ENCODE assay signal across 19 mouse cellular contexts in the genomic region with DNA sequence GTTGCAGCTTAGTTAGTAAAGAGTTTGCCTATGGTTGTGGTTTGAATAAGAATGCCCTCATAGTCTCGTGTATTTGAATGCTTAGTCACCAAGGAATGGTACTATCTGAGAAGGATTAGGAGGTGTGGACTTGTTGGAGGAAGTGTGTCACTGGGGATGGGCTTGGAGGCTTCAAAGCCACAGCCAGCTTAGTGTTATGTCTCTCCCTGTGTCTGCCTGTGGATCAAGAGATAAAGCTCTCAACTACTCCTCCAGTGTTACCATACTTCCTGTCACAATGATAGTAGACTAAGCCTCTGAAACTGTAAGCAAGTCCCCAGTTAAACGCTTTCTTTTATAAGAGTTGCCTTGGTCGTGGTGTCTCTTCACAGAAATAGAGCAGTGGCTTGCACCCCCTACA. TPM values are rescaled to one million over a fixed set of nuclear protein-coding genes. Genes with fewer than 3 reads are reported as not detected.
A peak's percentile ranks its signal among the peaks of the same experiment; 100 is the strongest.
DNase-seq lines count a peak whose midpoint lies in the region; ATAC-seq lines count a peak whose summit lies in the region.
"Had no signal": no experiment of that assay in that cellular context is flagged by ENCODE, and none has a peak within 500 bp of the region (broad histone marks: within the 10 kb centered on the region; RNA-seq: fewer than 3 reads in every experiment).

No protein-coding gene starts in this region.

- DNase-seq in 416B (ENCODE audit: low read depth), result peak; percentile 57
- DNase-seq in MEL-GATA-1-ER (ENCODE audit: extremely low read depth, low read depth), result peak; percentile 85
- DNase-seq in layer of hippocampus, postnatal 25 days (ENCODE audit: extremely low spot score in 1 of 2, low spot score in 1 of 2), result no peak
- DNase-seq in adrenal gland, postnatal 14 days, result no peak
- no peak for DNase-seq in urinary bladder, postnatal 14 days (ENCODE audit: low spot score)
- DNase-seq: adrenal gland, adult 8-10 months; adrenal gland, postnatal 25 days; cerebellum, adult 11 months; cerebellum, adult 18-20 months; cerebellum, adult 8-10 months; cerebellum, adult 9-11 months; cerebellum, postnatal 14 days; cerebellum, postnatal 36 days; embryo, embryonic 11 days; forebrain, postnatal 0 days had no signal

- 0 out of 2 replicates have a peak, but pooled peaks have one; percentile 33 for ATAC-seq in megakaryocyte-erythroid progenitor cell, adult 5-6 weeks (replicated peaks; ENCODE audit: low FRiP score, low TSS enrichment, poor library complexity, severe bottlenecking)
- ATAC-seq: activated CD4-positive, CD25-positive, alpha-beta regulatory T cell, adult 4 months; forebrain, embryonic 14.5 days; forebrain, postnatal 0 days had no signal

RNA-seq across cellular contexts. Expression of a gene that starts 2.7 kb away (rescaled TPM):
- 2.2 TPM in 1 of 2 replicates, not detected in the other for total RNA-seq in megakaryocyte-erythroid progenitor cell, adult 5-6 weeks (2014; fragmentation: Nextera tagmentation)
- total RNA-seq in megakaryocyte-erythroid progenitor cell, adult 5-6 weeks (2017), result 0.19 and 1.4 TPM in 2 replicates
- 10 to 100 TPM; 62.5 to 66.8 TPM for total RNA-seq in layer of hippocampus, postnatal 25 days (2021)
- 3.9 and 4.9 TPM in 2 replicates for total RNA-seq in adrenal gland, postnatal 14 days (2021)
- total RNA-seq: ES-E14 had no signal

RNA-seq across cellular contexts. Expression of a gene that starts 30.4 kb away (rescaled TPM):
- 18.8 and 22.0 TPM in 2 replicates for total RNA-seq in megakaryocyte-erythroid progenitor cell, adult 5-6 weeks (2014; fragmentation: Nextera tagmentation)
- total RNA-seq in megakaryocyte-erythroid progenitor cell, adult 5-6 weeks (2017), result 35.3 and 42.9 TPM in 2 replicates
- total RNA-seq in layer of hippocampus, postnatal 25 days (2021), result 10 to 100 TPM; 50.9 to 51.0 TPM
- total RNA-seq in adrenal gland, postnatal 14 days (2021), result 16.7 and 17.7 TPM in 2 replicates

RNA-seq across cellular contexts. Expression of a gene that starts 36.5 kb away (rescaled TPM):
- total RNA-seq in megakaryocyte-erythroid progenitor cell, adult 5-6 weeks (2014; fragmentation: Nextera tagmentation), result 34.6 and 37.4 TPM in 2 replicates
- total RNA-seq in megakaryocyte-erythroid progenitor cell, adult 5-6 weeks (2017), result 33.6 and 41.1 TPM in 2 replicates
- 10 to 100 TPM; 63.7 to 65.6 TPM for total RNA-seq in layer of hippocampus, postnatal 25 days (2021)
- 53.3 and 54.3 TPM in 2 replicates for total RNA-seq in adrenal gland, postnatal 14 days (2021)

RNA-seq across cellular contexts. Expression of a gene that starts 43.9 kb away (rescaled TPM):
- 0.81 TPM in 1 of 2 replicates, not detected in the other for total RNA-seq in megakaryocyte-erythroid progenitor cell, adult 5-6 weeks (2014; fragmentation: Nextera tagmentation)
- 0.11 and 0.47 TPM in 2 replicates for total RNA-seq in megakaryocyte-erythroid progenitor cell, adult 5-6 weeks (2017)
- total RNA-seq in layer of hippocampus, postnatal 25 days (2021), result 10 to 100 TPM; 40.2 to 41.3 TPM
- total RNA-seq in adrenal gland, postnatal 14 days (2021), result 7.6 and 13.7 TPM in 2 replicates

Comparison
In these comparisons a context has a peak if more than half of its experiments do, and no peak if none do; other contexts are left out.
1. DNase-seq: peak in 416B (single experiment) and MEL-GATA-1-ER (single experiment); none in layer of hippocampus, postnatal 25 days (0 of 2), adrenal gland, postnatal 14 days (single experiment) and urinary bladder, postnatal 14 days (single experiment).
2. RNA of a gene that starts 2.7 kb away (total RNA-seq): 62.5 to 66.8 TPM in layer of hippocampus, postnatal 25 days; 3.9 to 4.9 TPM in adrenal gland, postnatal 14 days and 0.19 to 2.2 TPM in megakaryocyte-erythroid progenitor cell, adult 5-6 weeks; every median in the first group is over 10 times any median in the second.